In the genomic region with DNA sequence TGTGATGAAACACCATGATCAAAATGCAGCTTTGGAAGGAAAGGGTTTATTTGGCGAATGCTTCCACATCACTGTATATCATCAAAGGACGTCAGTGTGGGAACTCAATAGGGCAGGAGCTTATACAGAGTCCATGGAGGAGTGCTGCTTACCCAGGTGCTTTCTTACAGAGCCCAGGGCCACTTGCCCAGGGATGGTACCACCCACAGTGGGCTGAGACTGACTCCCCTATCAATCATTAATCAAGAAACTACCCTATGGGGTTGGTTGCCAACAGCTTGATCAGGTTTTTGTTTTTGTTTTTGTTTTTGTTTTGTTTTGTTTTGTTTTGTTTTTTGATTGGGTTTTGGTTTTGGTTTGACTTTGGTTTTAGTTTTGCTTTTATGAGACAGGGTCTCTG, we compare ENCODE assay signal across 10 mouse cellular contexts.
"Had no signal": no experiment of that assay in that cellular context is flagged by ENCODE, and none has a peak within 500 bp of the region (broad histone marks: within the 10 kb centered on the region; RNA-seq: fewer than 3 reads in every experiment).

No protein-coding gene starts in this region.

- DNase-seq: gastrocnemius, adult 2 months; gastrocnemius, postnatal 10 days; gastrocnemius, postnatal 25 days; heart, adult 2 months; heart, postnatal 10 days; heart, postnatal 4 days; kidney, postnatal 4 days; liver; liver, embryonic 13.5 days; liver, postnatal 0 days had no signal
